In genomic region chr10:14200310-14200709, GRCm38 (mm10) we compare ENCODE assay signal across 8 mouse cellular contexts.
DNase-seq lines count a peak whose midpoint lies in the region.

No protein-coding gene starts in this region.

- no peaks in the 10 kb centered on the region for H3K36me3 ChIP-seq in splenic B cell, adult 2 months (ENCODE audit: control insufficient read depth, insufficient read depth, low read length, poor library complexity, severe bottlenecking)

- peak; percentile 54 to 63 for DNase-seq in layer of hippocampus, postnatal 10 days (ENCODE audit: low spot score in 2 of 2)
- no peak for DNase-seq in layer of hippocampus, adult 8-10 months (ENCODE audit: low spot score in 2 of 2)
- peak; percentile 74 for DNase-seq in MN1 (ENCODE audit: low spot score)
- DNase-seq in cerebellum, adult 8-10 months: peak; percentile 79
- peak; percentile 72 to 80 for DNase-seq in heart, postnatal 14 days
- peak; percentile 34 to 49 for DNase-seq in lung, adult 18-20 months
- peak; percentile 51 for DNase-seq in splenic B cell, adult 2 months (ENCODE audit: low read depth, low spot score)
- DNase-seq in left cerebral cortex, adult 18-20 months (ENCODE audit: low spot score in 2 of 2): no peak

- intact Hi-C loops in heart, postnatal 14 days (cut with DNase I): loop anchor here (2.0 to 10.0 kb wide), 3 partner anchors 192 to 1186 kb away; no protein-coding TSS in a partner anchor

- H3K27me3 ChIP-seq in splenic B cell, adult 2 months (ENCODE audit: control insufficient read depth, insufficient read depth, low read length, poor library complexity, severe bottlenecking): no peaks in the 10 kb centered on the region

Comparison
In these comparisons a context has a peak if more than half of its experiments do, and no peak if none do; other contexts are left out.
1. DNase-seq: peak in layer of hippocampus, postnatal 10 days (2 of 2), MN1 (single experiment), cerebellum, adult 8-10 months (single experiment), heart, postnatal 14 days (2 of 2), lung, adult 18-20 months (2 of 2) and splenic B cell, adult 2 months (single experiment); none in layer of hippocampus, adult 8-10 months (0 of 2) and left cerebral cortex, adult 18-20 months (0 of 2).